In the genomic region with DNA sequence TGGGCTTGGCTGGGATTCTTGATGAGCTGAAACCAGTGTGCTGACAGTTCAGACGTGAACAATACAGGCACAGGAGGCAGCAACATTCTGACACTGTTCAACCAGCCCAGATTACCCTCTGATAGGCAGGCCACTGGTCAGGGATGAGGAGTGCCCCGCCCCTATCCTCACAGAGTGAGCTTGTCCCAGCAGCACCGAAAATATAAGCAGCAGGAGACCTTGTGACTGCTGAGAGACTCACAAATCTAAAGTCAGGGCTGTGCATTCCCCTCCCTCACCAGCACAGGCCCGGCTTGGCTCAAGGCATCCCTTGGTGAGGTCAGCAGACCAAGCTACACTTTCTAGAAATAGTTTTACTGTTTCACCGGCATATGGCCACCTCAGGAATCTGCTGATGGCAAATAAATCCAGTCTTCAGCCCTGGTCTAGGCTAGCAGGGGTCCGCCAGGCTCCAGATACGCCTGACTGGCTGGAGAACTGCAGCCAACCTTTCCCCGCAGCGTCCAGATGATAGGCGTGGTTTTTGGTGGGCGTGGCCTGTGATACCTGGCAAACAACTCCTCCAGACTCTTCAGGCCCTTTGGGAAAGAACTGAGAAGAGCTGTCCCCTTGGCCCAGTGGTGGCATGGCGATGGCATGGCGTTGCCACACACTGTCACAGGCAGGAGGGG, we compare ENCODE assay signal across 8 mouse cellular contexts.
DNase-seq lines count a peak whose midpoint lies in the region; ATAC-seq lines count a peak whose summit lies in the region.

No protein-coding gene starts in this region.

- 9% methylated on average over 13 of the region's 13 CpGs for WGBS in midbrain, embryonic 11.5 days
- 14% methylated on average over 13 of the region's 13 CpGs for WGBS in midbrain, embryonic 15.5 days
- WGBS in forebrain, embryonic 15.5 days = 24% methylated on average over 13 of the region's 13 CpGs

- ATAC-seq in midbrain, embryonic 11.5 days (ENCODE audit: low FRiP score) = peak; percentile 72
- no peak; the same call in 1 of the 2 replicates for ATAC-seq in midbrain, embryonic 15.5 days (replicated peaks)
- ATAC-seq in forebrain, embryonic 15.5 days (replicated peaks) = 0 out of 2 replicates have a peak, but pooled peaks have one; percentile 45

- no peaks in the 10 kb centered on the region for H3K36me3 ChIP-seq in midbrain, embryonic 11.5 days (ENCODE audit: control insufficient read depth, insufficient read depth, low read length)
- no peaks in the 10 kb centered on the region for H3K36me3 ChIP-seq in midbrain, embryonic 15.5 days (replicated peaks)
- H3K36me3 ChIP-seq in forebrain, embryonic 15.5 days = no peaks in the 10 kb centered on the region

- H3K27me3 ChIP-seq in midbrain, embryonic 11.5 days (ENCODE audit: control insufficient read depth, insufficient read depth, low read length) = no peaks in the 10 kb centered on the region
- 0 out of 2 replicates have a peak, but pooled peaks cover 2% of the 10 kb centered on the region for H3K27me3 ChIP-seq in midbrain, embryonic 15.5 days (replicated peaks)
- no peaks in the 10 kb centered on the region for H3K27me3 ChIP-seq in forebrain, embryonic 15.5 days

- H3K4me2 ChIP-seq in midbrain, embryonic 11.5 days = no peak overlapping the region
- no peak overlapping the region for H3K4me2 ChIP-seq in midbrain, embryonic 15.5 days
- no peak overlapping the region for H3K4me2 ChIP-seq in forebrain, embryonic 15.5 days (replicated peaks)

- no peak overlapping the region for H3K27ac ChIP-seq in midbrain, embryonic 11.5 days (ENCODE audit: low read depth, low read length)
- H3K27ac ChIP-seq in midbrain, embryonic 15.5 days = no peak overlapping the region
- H3K27ac ChIP-seq in forebrain, embryonic 15.5 days (replicated peaks) = no peak overlapping the region

- no peak overlapping the region for H3K4me3 ChIP-seq in midbrain, embryonic 11.5 days (ENCODE audit: low read depth, low read length)
- no peak overlapping the region for H3K4me3 ChIP-seq in midbrain, embryonic 15.5 days
- no peak overlapping the region for H3K4me3 ChIP-seq in forebrain, embryonic 15.5 days

- no peak overlapping the region for H3K9ac ChIP-seq in midbrain, embryonic 11.5 days (ENCODE audit: low read length)
- H3K9ac ChIP-seq in midbrain, embryonic 15.5 days = no peak overlapping the region
- H3K9ac ChIP-seq in forebrain, embryonic 15.5 days (replicated peaks) = no peak overlapping the region

- H3K9me3 ChIP-seq in midbrain, embryonic 11.5 days (ENCODE audit: control insufficient read depth, low read length) = no peaks in the 10 kb centered on the region
- H3K9me3 ChIP-seq in midbrain, embryonic 15.5 days = no peaks in the 10 kb centered on the region
- no peaks in the 10 kb centered on the region for H3K9me3 ChIP-seq in forebrain, embryonic 15.5 days

- H3K4me1 ChIP-seq in midbrain, embryonic 11.5 days (ENCODE audit: control insufficient read depth, insufficient read depth, low read length) = peaks cover 11% of the 10 kb centered on the region
- 0 out of 2 replicates have a peak, but pooled peaks cover 1% of the 10 kb centered on the region for H3K4me1 ChIP-seq in midbrain, embryonic 15.5 days
- peaks cover 11% of the 10 kb centered on the region for H3K4me1 ChIP-seq in forebrain, embryonic 15.5 days

- peak; percentile 85 for DNase-seq in midbrain, embryonic 11.5 days (ENCODE audit: low spot score, missing footprints)
- DNase-seq in kidney, postnatal 4 days = peak; percentile 82 to 90
- DNase-seq in yolk sac, embryonic 10.5 days (ENCODE audit: low spot score) = peak; percentile 86
- no peak for DNase-seq in thymus, postnatal 25 days
- no peak for DNase-seq in urinary bladder, adult 2 months (ENCODE audit: low spot score)
- DNase-seq in urinary bladder, postnatal 10 days (ENCODE audit: low spot score) = no peak

Comparison
In these comparisons a context has a peak if more than half of its experiments do, and no peak if none do; other contexts are left out.
1. DNase-seq: peak in midbrain, embryonic 11.5 days (single experiment), kidney, postnatal 4 days (2 of 2) and yolk sac, embryonic 10.5 days (single experiment); none in thymus, postnatal 25 days (single experiment), urinary bladder, adult 2 months (single experiment) and urinary bladder, postnatal 10 days (single experiment).